In the genomic region with DNA sequence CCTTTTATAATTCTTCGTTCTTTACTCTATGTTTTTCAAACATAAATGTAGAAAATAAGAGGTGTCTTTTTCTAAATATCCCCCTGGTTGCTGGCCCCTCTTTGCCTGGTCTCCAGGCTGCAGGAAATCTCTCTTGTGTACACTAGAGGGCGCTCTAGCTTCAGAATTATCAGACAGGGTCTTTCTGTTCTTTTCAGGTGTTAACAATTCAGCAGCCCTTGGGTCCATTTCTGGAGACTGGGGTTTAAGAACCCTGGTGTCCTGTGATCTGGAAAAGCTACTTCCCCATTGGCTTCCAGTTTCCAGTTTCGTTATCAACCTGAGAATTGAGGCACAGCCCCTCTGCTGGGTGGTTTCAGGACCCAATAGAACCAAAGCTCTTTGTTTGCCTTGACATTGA, we compare ENCODE assay signal across 10 mouse cellular contexts.
DNase-seq lines count a peak whose midpoint lies in the region; ATAC-seq and TF ChIP-seq lines count a peak whose summit lies in the region.
"Had no signal": no experiment of that assay in that cellular context is flagged by ENCODE, and none has a peak within 500 bp of the region (broad histone marks: within the 10 kb centered on the region; RNA-seq: fewer than 3 reads in every experiment).

No protein-coding gene starts in this region.

- no peaks in the 10 kb centered on the region for H3K79me2 ChIP-seq in heart, adult 2 months (replicated peaks; ENCODE audit: control insufficient read depth, insufficient read depth, low read length)

- H3K27me3 ChIP-seq in heart, adult 2 months (ENCODE audit: control insufficient read depth, insufficient read depth, low read length) = no peaks in the 10 kb centered on the region
- H3K27me3 ChIP-seq in heart, embryonic 10.5 days (ENCODE audit: insufficient read depth, poor library complexity, severe bottlenecking) = no peaks in the 10 kb centered on the region
- no peaks in the 10 kb centered on the region for H3K27me3 ChIP-seq in lung, postnatal 0 days (replicated peaks; ENCODE audit: insufficient read depth, low read length)

- no peak for DNase-seq in heart, adult 2 months
- no peak for DNase-seq in heart, embryonic 10.5 days (ENCODE audit: low spot score)
- peak; percentile 42 for DNase-seq in lung, postnatal 0 days (ENCODE audit: low spot score)
- no peak for DNase-seq in lung, postnatal 25 days (ENCODE audit: low spot score)
- peak; percentile 27 for DNase-seq in MEL-GATA-1-ER (ENCODE audit: extremely low read depth, low read depth)
- peak; percentile 35 for DNase-seq in lung, postnatal 36 days
- DNase-seq in yolk sac, embryonic 10.5 days (ENCODE audit: low spot score) = no peak
- no peak for DNase-seq in ovary, postnatal 14 days (ENCODE audit: low spot score)
- DNase-seq: adrenal gland, postnatal 10 days; gastrocnemius, postnatal 36 days had no signal

- no peaks in the 10 kb centered on the region for H3K9me3 ChIP-seq in heart, embryonic 10.5 days
- no peaks in the 10 kb centered on the region for H3K9me3 ChIP-seq in lung, postnatal 0 days (ENCODE audit: low read length)

- peak; percentile 87 for TF ChIP-seq CTCF in heart, adult 2 months (IDR thresholded peaks at IDR 0.05)
- peak; percentile 63 for TF ChIP-seq CTCF in lung, postnatal 0 days (IDR thresholded peaks at IDR 0.05)

- peaks cover 2% of the 10 kb centered on the region; the same call in 1 of the 2 replicates for H3K4me1 ChIP-seq in heart, adult 2 months (ENCODE audit: control insufficient read depth, insufficient read depth, low read length)
- peaks cover 26% of the 10 kb centered on the region; the same call in 1 of the 2 replicates for H3K4me1 ChIP-seq in heart, embryonic 10.5 days
- H3K4me1 ChIP-seq in lung, postnatal 0 days (ENCODE audit: insufficient read depth, low read depth, low read length) = no peaks in the 10 kb centered on the region

- no peak for TF ChIP-seq EP300 in heart, adult 2 months (IDR thresholded peaks at IDR 0.05; ENCODE audit: insufficient read depth, low read depth, low read length)
- no peak for TF ChIP-seq EP300 in lung, postnatal 0 days (IDR thresholded peaks at IDR 0.05)

- H3K4me2 ChIP-seq in lung, postnatal 0 days (replicated peaks; ENCODE audit: low read depth, low read length) = no peak overlapping the region

- no peaks in the 10 kb centered on the region for H3K36me3 ChIP-seq in heart, adult 2 months (ENCODE audit: control insufficient read depth, insufficient read depth, low read length)
- no peaks in the 10 kb centered on the region for H3K36me3 ChIP-seq in heart, embryonic 10.5 days
- H3K36me3 ChIP-seq in lung, postnatal 0 days (ENCODE audit: insufficient read depth, low read length) = no peaks in the 10 kb centered on the region

- WGBS in heart, adult 2 months = 34% methylated on average over 3 of the region's 3 CpGs
- 39% methylated on average over 3 of the region's 3 CpGs for WGBS in heart, embryonic 10.5 days
- WGBS in lung, postnatal 0 days = 30% methylated on average over 3 of the region's 3 CpGs

- no peak overlapping the region for H3K27ac ChIP-seq in heart, adult 2 months
- H3K27ac ChIP-seq in heart, embryonic 10.5 days = no peak overlapping the region
- H3K27ac ChIP-seq in lung, postnatal 0 days (ENCODE audit: low read length) = no peak overlapping the region

- H3K9ac ChIP-seq in heart, adult 2 months (ENCODE audit: low read depth, low read length) = no peak overlapping the region
- H3K9ac ChIP-seq in lung, postnatal 0 days (replicated peaks; ENCODE audit: low read depth) = no peak overlapping the region

- TF ChIP-seq POLR2A in heart, adult 2 months (IDR thresholded peaks at IDR 0.05; ENCODE audit: insufficient read depth, low read depth, low read length) = no peak

- intact Hi-C loops in heart, adult 2 months (cut with DNase I) = loop anchor here (1.0 kb wide), 1 partner anchor 229 kb away; no protein-coding TSS in a partner anchor

- no peak overlapping the region for H3K4me3 ChIP-seq in heart, adult 2 months
- no peak overlapping the region for H3K4me3 ChIP-seq in heart, embryonic 10.5 days
- no peak overlapping the region for H3K4me3 ChIP-seq in lung, postnatal 0 days (ENCODE audit: low read depth, low read length)

- no peak for ATAC-seq in lung, postnatal 0 days

Comparison
In these comparisons a context has a peak if more than half of its experiments do, and no peak if none do; other contexts are left out.
1. DNase-seq: peak in lung, postnatal 0 days (single experiment), MEL-GATA-1-ER (single experiment) and lung, postnatal 36 days (single experiment); none in heart, adult 2 months (0 of 2), heart, embryonic 10.5 days (single experiment), lung, postnatal 25 days (single experiment), yolk sac, embryonic 10.5 days (single experiment) and ovary, postnatal 14 days (single experiment).